Mouse (Mus musculus): ENCODE measurements at regions not wholly inside any gene's neighbourhood (a gene's known extent, or its start where the extent isn't known, plus 50 kb on each side); places are given as distances from the start of the nearest gene placed in this dataset.
"Not testable (repeated sequence)": the region's sequence is repeated elsewhere in the genome, so short reads cannot be mapped to it uniquely, and the experiment has no call there.

GRCm38 (mm10) chr10:66683160-66683559, 412.8 kb upstream of the Jmjd1c start:
- no peak overlapping the region for H3K4me3 ChIP-seq (ENCODE audit: low read depth, low read length)
- H3K27me3 ChIP-seq (ENCODE audit: insufficient read depth, low read length) = no peaks in the 10 kb centered on the region
- TF ChIP-seq EP300 (IDR thresholded peaks at IDR 0.05; ENCODE audit: low read depth) (no peak), CTCF (IDR thresholded peaks at IDR 0.05; ENCODE audit: low read depth) (no peak)
- H3K36me3 ChIP-seq (replicated peaks; ENCODE audit: insufficient read depth, low read length) = no peaks in the 10 kb centered on the region
- WGBS (ENCODE audit: insufficient replicate concordance) = 78% methylated on average over 6 of the region's 6 CpGs
- H3K4me1 ChIP-seq (ENCODE audit: insufficient read depth) = no peaks in the 10 kb centered on the region
- DNase-seq (no peak), ATAC-seq (no peak)
- H3K4me2 ChIP-seq (ENCODE audit: low read depth, low read length) = no peak overlapping the region
- no peak overlapping the region for H3K9ac ChIP-seq (replicated peaks)
- no peaks in the 10 kb centered on the region for H3K9me3 ChIP-seq (ENCODE audit: low read length)
- no peak overlapping the region for H3K27ac ChIP-seq (ENCODE audit: low read depth)

GRCm38 (mm10) chr10:66689196-66689595, 406.7 kb upstream of the Jmjd1c start:
- H3K4me3 ChIP-seq (ENCODE audit: low read depth, low read length); ATAC-seq; H3K27me3 ChIP-seq (ENCODE audit: insufficient read depth, low read length); DNase-seq; H3K27ac ChIP-seq (ENCODE audit: low read depth); H3K36me3 ChIP-seq (replicated peaks; ENCODE audit: insufficient read depth, low read length); H3K9ac ChIP-seq (replicated peaks); H3K4me1 ChIP-seq (ENCODE audit: insufficient read depth); H3K4me2 ChIP-seq (ENCODE audit: low read depth, low read length); H3K9me3 ChIP-seq (ENCODE audit: low read length): not testable (repeated sequence)
- 61% methylated on average over 2 of the region's 2 CpGs for WGBS (ENCODE audit: insufficient replicate concordance)

GRCm38 (mm10) chr10:66694549-66695285, 401.2 kb upstream of the Jmjd1c start:
- TF ChIP-seq CTCF (IDR thresholded peaks at IDR 0.05; ENCODE audit: low read depth) (no peak), EP300 (IDR thresholded peaks at IDR 0.05; ENCODE audit: low read depth) (no peak)
- WGBS (ENCODE audit: insufficient replicate concordance) = 84% methylated on average over 9 of the region's 11 CpGs
- H3K4me2 ChIP-seq (ENCODE audit: low read depth, low read length) = no peak overlapping the region
- H3K27ac ChIP-seq (ENCODE audit: low read depth) = no peak overlapping the region
- no peaks in the 10 kb centered on the region for H3K27me3 ChIP-seq (ENCODE audit: insufficient read depth, low read length)
- no peak for ATAC-seq
- no peak overlapping the region for H3K4me3 ChIP-seq (ENCODE audit: low read depth, low read length)
- no peak overlapping the region for H3K9ac ChIP-seq (replicated peaks)
- no peaks in the 10 kb centered on the region for H3K36me3 ChIP-seq (replicated peaks; ENCODE audit: insufficient read depth, low read length)
- no peak for DNase-seq
- no peaks in the 10 kb centered on the region for H3K4me1 ChIP-seq (ENCODE audit: insufficient read depth)
- H3K9me3 ChIP-seq (ENCODE audit: low read length) = no peaks in the 10 kb centered on the region

- H3K36me3 ChIP-seq (replicated peaks; ENCODE audit: insufficient read depth, low read length); H3K4me1 ChIP-seq (ENCODE audit: insufficient read depth); H3K4me2 ChIP-seq (ENCODE audit: low read depth, low read length); H3K4me3 ChIP-seq (ENCODE audit: low read depth, low read length); H3K27me3 ChIP-seq (ENCODE audit: insufficient read depth, low read length); H3K9me3 ChIP-seq (ENCODE audit: low read length); ATAC-seq; H3K9ac ChIP-seq (replicated peaks); DNase-seq; H3K27ac ChIP-seq (ENCODE audit: low read depth): not testable (repeated sequence)
- WGBS (ENCODE audit: insufficient replicate concordance) = 80% methylated on average over 9 of the region's 9 CpGs
These were observed 381.0 kb upstream of the Jmjd1c start for GRCm38 (mm10) chr10:66714926-66715325.

- H3K36me3 ChIP-seq (replicated peaks; ENCODE audit: insufficient read depth, low read length) = no peaks in the 10 kb centered on the region
- H3K27ac ChIP-seq (ENCODE audit: low read depth) = no peak overlapping the region
- TF ChIP-seq EP300 (IDR thresholded peaks at IDR 0.05; ENCODE audit: low read depth) = no peak
- H3K4me1 ChIP-seq (ENCODE audit: insufficient read depth) = no peaks in the 10 kb centered on the region
- no peak overlapping the region for H3K9ac ChIP-seq (replicated peaks)
- ATAC-seq (no peak), DNase-seq (no peak)
- no peaks in the 10 kb centered on the region for H3K27me3 ChIP-seq (ENCODE audit: insufficient read depth, low read length)
- no peak overlapping the region for H3K4me3 ChIP-seq (ENCODE audit: low read depth, low read length)
- H3K9me3 ChIP-seq (ENCODE audit: low read length) = no peaks in the 10 kb centered on the region; the same call in 1 of the 2 replicates
- H3K4me2 ChIP-seq (ENCODE audit: low read depth, low read length) = no peak overlapping the region
- WGBS (ENCODE audit: insufficient replicate concordance) = 65% methylated on average over 7 of the region's 7 CpGs
These were observed 378.0 kb upstream of the Jmjd1c start for GRCm38 (mm10) chr10:66717909-66718308.

GRCm38 (mm10) chr10:66719796-66720195, 376.1 kb upstream of the Jmjd1c start:
- no peaks in the 10 kb centered on the region for H3K27me3 ChIP-seq (ENCODE audit: insufficient read depth, low read length)
- H3K9me3 ChIP-seq (ENCODE audit: low read length) = no peaks in the 10 kb centered on the region; the same call in 1 of the 2 replicates
- DNase-seq (no peak), ATAC-seq (no peak)
- no peak for TF ChIP-seq EP300 (IDR thresholded peaks at IDR 0.05; ENCODE audit: low read depth)
- H3K27ac ChIP-seq (ENCODE audit: low read depth) = no peak overlapping the region
- no peak overlapping the region for H3K4me3 ChIP-seq (ENCODE audit: low read depth, low read length)
- no peaks in the 10 kb centered on the region for H3K36me3 ChIP-seq (replicated peaks; ENCODE audit: insufficient read depth, low read length)
- H3K4me2 ChIP-seq (ENCODE audit: low read depth, low read length) = no peak overlapping the region
- no peak overlapping the region for H3K9ac ChIP-seq (replicated peaks)
- WGBS (ENCODE audit: insufficient replicate concordance) = 83% methylated on average over 11 of the region's 11 CpGs
- no peaks in the 10 kb centered on the region for H3K4me1 ChIP-seq (ENCODE audit: insufficient read depth)

GRCm38 (mm10) chr10:66733631-66734030, 362.3 kb upstream of the Jmjd1c start:
- Histone ChIP-seq H3K9me3 (ENCODE audit: low read length) (no peaks in the 10 kb centered on the region), H3K27me3 (ENCODE audit: insufficient read depth, low read length) (no peaks in the 10 kb centered on the region), H3K4me1 (ENCODE audit: insufficient read depth) (no peaks in the 10 kb centered on the region), H3K9ac (replicated peaks) (no peak overlapping the region), H3K4me2 (ENCODE audit: low read depth, low read length) (no peak overlapping the region), H3K27ac (ENCODE audit: low read depth) (no peak overlapping the region), H3K36me3 (replicated peaks; ENCODE audit: insufficient read depth, low read length) (no peaks in the 10 kb centered on the region), H3K4me3 (ENCODE audit: low read depth, low read length) (no peak overlapping the region)
- ATAC-seq = no peak
- TF ChIP-seq CTCF (IDR thresholded peaks at IDR 0.05; ENCODE audit: low read depth) (no peak), EP300 (IDR thresholded peaks at IDR 0.05; ENCODE audit: low read depth) (no peak)
- no peak for DNase-seq
- 83% methylated on average over 5 of the region's 5 CpGs for WGBS (ENCODE audit: insufficient replicate concordance)
